Mouse (Mus musculus) E14TG2a.4 (cell line): ENCODE measurements around the gene Cd300lf.

ENCODE experiments used
- CTCF ChIP-seq: conservative IDR thresholded peaks from 2 replicates; pipeline ENCODE4 v1.5.1; 2014; ENCODE audit warnings: low read length
- NANOG ChIP-seq: IDR thresholded peaks from 2 replicates; pipeline ENCODE4 v1.6.1; 2014; ENCODE audit warnings: borderline replicate concordance, low read length, mixed read lengths
- POU5F1 ChIP-seq: IDR thresholded peaks from 2 replicates; pipeline ENCODE4 v1.6.1; 2014; ENCODE audit warnings: low read length, borderline replicate concordance

DNA sequence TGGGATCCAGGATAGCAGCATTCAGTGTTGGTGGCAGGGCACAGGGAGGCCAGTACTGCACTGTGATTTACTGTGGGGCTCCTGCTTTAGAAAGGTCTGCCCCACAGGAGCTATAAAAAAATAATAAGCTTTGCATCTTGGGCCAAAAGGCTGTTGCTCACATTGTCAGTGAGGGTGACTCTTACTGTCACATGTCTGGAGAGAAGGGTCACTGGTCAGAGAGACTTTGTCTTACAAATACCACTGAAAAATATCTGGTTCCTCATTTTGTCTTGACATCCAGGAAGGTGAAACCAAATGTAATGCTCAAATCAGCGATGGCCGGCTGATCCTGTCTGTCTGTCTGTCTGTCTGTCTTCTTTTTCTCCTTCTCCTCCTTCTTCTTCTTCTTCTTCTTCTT is 8.2 kb upstream of the Cd300lf start:
- TF ChIP-seq CTCF (no peak), POU5F1 (no peak), NANOG (no peak)
